Mouse (Mus musculus) spleen, postnatal 4 days (tissue): ENCODE results near the gene Ccdc96.

Experiments
- DNase-seq, 2 experiments: peaks; one replicate each; pipeline ENCODE4 v3.0.0; 2022; ENCODE audit warnings: low spot score in 2 of 2

Ccdc96 gene

DNA sequence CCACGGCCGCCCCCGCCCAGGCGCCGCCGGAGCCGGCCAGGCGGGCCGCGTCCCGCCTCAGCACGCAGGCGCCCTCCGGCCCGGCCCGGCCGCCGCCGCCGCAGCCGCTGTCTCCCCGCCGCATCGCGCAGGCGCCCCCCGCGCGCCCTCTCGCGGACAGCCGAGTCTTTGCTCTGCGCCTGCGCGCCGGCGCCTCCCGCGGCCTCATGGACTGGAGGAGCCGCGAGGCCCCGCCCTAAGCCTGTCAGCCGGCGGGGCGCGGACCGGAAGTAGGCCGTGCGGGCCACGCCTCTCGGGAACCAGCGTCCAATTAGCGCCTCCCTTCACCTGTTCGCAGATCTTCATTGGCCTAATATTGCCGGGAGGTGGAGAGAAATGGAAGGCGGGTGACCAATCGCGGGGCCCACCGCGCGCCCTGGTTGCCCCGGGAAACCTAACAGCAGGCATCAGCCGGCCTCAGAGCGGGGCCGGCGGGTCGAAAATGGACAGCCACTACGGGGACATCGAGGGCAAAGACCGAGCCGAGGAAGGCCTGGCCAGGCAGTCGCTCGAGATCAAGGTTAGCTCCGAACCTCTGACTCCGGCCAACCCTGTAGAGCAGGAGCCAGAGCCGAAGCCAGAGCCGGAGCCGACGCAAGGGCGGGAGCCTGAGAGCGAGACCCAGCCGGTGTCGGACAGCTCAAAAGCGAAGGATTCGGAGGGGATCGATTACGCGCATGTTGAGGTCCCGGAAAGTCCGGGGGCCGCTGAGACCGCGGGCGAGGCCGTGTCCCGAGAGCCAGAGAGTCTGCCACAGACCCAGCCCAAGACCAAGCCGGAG lies at the start of gene Ccdc96, which contains the start of gene Tada2b:
Ccdc96 (plus strand) TSS at position 418 of the 820 bp plus-strand sequence.
Tada2b (minus strand) TSS at position 115 of the 820 bp plus-strand sequence.
- DNase-seq: peak; percentile 97 to 99

- DNase-seq: no peak
These were observed 47.5 kb upstream of the Ccdc96 start for GRCm38 (mm10) chr5:36436858-36437257.

DNA sequence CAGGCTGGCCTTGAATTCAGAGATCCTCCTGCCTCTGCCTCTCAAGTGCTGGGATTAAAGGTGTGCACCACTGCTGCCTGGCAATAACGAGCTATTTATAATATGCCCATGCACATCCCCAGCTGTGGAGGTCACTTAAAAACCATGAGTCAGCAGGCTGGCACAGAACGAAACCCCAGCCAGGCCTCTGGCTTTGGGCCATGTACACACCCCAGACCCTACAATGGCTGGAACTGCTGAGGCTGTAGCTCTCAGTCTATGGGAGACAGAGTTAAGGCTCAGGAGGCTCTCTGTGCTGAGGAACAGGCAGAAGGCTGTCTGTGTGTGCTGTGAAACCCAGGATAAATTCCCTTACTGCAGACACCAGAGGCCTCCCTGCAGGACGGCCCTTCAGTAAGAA lies 43.6 kb upstream of the Ccdc96 start:
- no peak for DNase-seq

- no peak for DNase-seq
These were observed 39.8 kb upstream of the Ccdc96 start for GRCm38 (mm10) chr5:36444611-36445010.

GRCm38 (mm10) chr5:36445028-36445427 lies 39.4 kb upstream of the Ccdc96 start:
- no peak for DNase-seq

- no peak for DNase-seq
These were observed 38.1 kb upstream of the Ccdc96 start for GRCm38 (mm10) chr5:36446166-36446890.

DNA sequence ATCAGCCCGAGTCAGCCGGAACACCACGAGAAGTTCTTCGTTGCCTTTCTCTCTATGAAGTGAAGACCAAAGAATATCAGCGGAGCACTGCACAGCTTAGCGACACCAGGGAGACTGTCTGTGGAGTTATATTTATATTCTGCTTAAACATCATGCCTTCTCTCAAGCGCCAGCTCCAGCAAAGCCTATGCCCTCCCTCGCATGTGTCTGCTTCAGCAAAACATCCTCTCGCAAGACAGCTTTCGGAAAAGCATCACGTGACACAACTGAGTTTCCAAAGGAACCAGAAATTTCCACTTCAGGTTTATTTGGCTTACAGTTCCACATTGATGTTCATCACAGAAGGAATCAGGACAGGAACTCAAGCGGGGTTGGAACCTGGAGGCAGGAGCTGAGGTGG lies 36.5 kb upstream of the Ccdc96 start:
- no peak for DNase-seq

DNA sequence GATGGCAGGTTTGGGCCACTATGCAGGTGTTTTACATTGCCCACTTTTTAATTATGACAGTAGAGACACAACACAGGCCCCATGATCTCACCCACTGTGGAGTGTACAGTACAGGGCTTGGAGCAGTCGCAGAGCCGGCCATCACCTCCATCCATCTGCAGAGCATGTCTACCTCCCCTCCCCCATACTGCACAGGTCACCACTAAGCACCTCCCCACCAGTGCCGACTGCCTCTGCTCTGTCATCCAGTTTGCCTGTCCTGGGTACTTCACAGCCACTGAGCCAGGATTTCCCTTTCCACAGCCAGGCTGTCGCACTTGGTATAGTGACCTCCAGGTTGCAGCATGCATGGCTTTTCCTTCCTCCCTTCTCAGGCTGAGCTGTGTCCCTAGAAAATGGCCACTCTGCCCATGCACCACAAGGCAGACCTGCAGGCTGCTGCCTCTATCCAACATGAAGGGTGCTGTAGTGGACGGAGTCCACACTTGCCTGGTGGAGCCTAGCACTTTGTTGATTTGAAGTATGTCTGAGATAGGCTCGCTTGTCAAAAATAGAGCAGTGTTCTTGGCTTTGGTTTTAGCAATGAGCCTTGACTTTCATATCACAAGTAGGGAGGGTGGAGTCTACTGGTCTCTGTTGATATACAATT lies 34.6 kb upstream of the Ccdc96 start:
- no peak for DNase-seq

GRCm38 (mm10) chr5:36451119-36451518 lies 33.3 kb upstream of the Ccdc96 start:
- no peak for DNase-seq

GRCm38 (mm10) chr5:36451872-36452389 lies 32.5 kb upstream of the Ccdc96 start:
- no peak for DNase-seq

DNA sequence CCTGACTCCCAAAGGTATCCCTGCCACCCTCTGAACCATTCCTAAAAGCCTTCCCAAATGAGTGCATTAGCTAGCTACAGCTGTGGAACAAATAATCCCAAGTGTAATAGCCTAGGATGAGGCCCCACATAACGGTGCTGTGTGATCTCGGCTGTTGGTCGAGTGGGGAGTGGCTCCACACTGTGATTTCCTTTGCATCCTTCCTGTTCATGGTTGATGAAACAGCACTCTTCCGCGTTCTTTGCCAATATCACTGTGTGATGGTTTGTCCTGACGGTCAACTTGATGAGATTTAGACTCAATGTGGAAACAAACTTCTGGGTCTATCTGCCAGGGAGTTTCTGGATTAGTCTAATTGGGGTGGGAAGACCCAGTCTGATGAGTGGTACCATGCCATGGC lies 31.6 kb upstream of the Ccdc96 start:
- DNase-seq: no peak

GRCm38 (mm10) chr5:36457706-36458105 lies 26.7 kb upstream of the Ccdc96 start:
- no peak for DNase-seq

DNA sequence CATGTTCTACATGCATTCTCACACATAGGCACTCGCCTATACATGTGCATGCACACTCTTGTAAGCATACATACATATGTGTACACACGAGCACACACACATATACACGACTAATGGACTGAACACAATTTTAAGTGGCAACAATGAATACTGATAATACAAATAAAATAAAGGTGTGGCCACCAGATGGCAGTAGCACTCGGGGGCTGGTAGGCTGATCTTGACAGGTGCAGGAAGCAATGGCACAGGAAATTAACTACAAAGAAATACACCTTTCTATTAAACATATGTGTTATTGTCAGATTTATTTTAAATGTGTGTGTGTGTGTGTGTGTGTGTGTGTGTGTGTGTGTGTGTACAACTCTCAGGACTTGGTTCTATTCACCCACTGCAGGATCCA lies 25.5 kb upstream of the Ccdc96 start:
- peak; percentile 53 to 79 for DNase-seq

- DNase-seq: no peak
These were observed 23.7 kb upstream of the Ccdc96 start for GRCm38 (mm10) chr5:36460712-36461111.

DNA sequence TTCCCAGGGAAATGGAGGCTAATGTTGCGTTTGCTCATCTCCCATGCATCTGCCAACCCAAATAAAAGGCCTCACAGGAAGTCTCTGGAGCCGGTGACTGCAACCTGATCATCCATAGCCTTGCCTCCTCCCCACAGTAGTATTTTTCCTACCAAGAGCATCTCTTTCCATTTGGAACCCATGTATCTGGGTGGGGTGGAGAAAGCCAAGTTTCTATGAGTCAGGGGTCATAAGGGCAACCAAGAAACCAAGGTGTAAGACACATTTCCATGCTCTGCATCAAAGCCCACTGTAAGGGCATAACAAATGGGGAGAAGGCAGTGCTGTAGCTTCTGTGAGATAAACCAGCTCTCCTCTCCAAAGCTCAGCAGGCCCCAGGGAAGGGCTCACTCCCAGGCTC lies 23.2 kb upstream of the Ccdc96 start:
- no peak for DNase-seq

GRCm38 (mm10) chr5:36462810-36463209 lies 21.6 kb upstream of the Ccdc96 start:
- peak; percentile 82 to 95 for DNase-seq

DNA sequence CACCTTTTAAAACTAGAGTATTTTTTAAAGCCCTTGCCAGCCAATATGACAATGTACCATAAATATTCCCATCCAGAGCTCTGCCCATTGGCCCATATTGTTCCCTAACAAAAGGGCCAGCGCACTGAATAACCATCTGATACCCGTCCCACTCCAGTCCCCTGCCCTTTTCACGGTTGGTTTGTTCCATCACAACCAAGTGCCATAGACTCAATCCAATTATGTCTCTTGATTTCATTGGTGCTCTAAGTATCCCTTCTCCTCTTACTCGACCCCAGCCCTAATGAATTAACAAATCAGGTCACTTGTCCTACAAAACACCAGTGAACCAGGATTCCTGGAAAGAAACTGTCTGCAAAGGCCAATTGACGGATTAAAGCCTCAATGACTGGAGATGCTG lies 21.0 kb upstream of the Ccdc96 start:
- DNase-seq: no peak

DNA sequence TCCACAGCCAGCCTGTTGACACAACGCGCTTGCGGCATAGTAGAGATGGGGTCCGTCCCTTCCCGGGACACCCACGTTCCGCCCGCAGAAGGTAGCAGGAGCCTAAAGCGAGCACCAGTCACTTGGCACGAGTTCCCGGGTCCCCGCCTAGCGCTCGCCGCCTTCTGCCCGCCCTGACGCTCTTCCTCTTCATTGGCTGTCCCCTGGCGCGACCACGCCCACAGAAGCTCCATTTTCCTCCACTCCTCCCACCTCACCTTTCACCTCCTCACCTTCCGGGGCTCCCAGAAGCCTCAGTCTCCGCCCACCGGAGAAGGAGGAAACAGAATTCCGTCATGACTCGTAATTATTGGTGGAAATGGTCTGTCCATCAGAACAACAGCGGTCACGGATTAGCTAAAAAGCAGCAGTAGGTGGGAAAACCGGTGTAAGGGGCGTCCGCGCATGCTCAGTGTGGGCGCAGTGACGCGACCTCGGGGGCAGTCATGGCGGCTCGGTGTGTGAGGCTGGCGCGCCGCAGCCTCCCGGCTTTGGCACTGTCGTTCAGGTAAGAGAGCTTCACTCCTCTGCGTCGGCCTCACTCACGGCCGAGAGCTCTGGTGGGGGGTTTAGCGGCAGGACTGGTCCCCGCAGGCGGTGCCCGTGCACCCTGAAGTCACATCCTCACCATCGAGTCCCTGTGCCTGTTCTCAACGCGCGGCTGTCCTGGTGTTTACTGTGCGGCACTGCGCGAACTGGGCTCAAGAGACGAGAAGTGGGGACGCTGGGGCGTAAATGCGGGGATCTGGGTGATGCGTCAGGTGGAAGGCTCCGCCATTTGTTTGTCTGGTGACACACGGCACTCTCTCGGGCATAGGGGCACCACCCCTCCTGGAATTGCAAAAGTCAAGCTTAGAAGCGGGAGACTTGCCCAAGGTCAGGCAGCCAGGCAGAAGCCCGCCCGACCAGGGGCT lies 19.4 kb upstream of the Ccdc96 start, which contains the start of gene Grpel1:
Grpel1 (plus strand) TSS at position 290 of the 953 bp plus-strand sequence.
- peak; percentile 97 to 99 for DNase-seq

DNA sequence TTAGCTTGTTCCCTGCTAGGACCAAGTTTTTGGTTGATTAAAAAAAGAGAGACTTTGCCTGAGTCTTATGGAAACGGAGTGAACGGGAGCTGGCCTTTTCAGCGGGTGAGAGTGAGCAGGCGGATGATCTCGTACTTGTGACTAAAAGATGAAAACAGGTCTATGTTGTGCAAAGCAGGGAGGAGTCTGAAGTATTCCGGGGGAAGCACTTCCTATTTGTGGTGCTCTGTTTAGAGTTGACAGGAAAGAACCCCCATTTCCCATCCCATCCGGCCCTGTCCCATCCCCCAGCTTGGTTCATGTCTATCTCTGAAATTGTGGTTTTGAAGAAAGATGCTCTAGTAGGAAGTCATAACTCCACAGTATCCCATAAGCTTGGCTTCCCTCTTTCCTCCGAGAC lies 18.5 kb upstream of the Ccdc96 start:
- DNase-seq: no peak

DNA sequence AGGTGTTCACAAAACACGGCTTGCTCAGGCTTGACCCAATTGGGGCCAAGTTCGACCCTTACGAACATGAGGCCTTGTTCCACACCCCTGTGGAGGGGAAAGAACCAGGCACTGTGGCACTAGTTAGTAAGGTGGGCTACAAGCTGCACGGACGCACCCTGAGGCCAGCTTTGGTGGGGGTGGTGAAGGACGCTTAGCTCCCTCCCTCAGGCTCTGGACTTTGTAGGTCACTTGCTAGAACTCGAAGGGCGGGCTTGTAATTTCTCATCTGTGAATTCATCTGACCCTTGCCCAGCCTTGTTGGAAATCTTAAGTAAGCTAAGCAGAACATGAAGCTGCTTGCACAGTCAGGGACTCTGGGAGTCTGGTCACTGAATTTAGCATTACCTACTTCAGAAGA lies 13.2 kb upstream of the Ccdc96 start:
- no peak for DNase-seq
